Mouse (Mus musculus): ENCODE results near the gene Pepd. TPM values are rescaled to one million over a fixed set of nuclear protein-coding genes. Genes with fewer than 3 reads are reported as not detected.

Gene Pepd
- 10 to 100 TPM; 28.7 to 29.8 TPM for total RNA-seq (2021)
- long read RNA-seq, experiment 1, transcript Pepd-201 (15 exons, 1,881 nt) = major isoform, 60 of 67 reads
- long read RNA-seq, experiment 1, partial matches to known transcripts = 4 of 67 reads
- long read RNA-seq, experiment 1, other reads (novel, unspliced or antisense) = 2 of 67 reads
- long read RNA-seq, experiment 2, transcript Pepd-201 (15 exons, 1,881 nt) = major isoform, 65 of 72 reads
- long read RNA-seq, experiment 2, partial matches to known transcripts = 3 of 72 reads
- long read RNA-seq, experiment 2, other reads (novel, unspliced or antisense) = 3 of 72 reads

GRCm38 (mm10) chr7:34911919-34912897 is at the start of gene Pepd:
Gene Pepd, plus strand, starts transcription at chr7:34912379.
- DNase-seq = peak; percentile 89

- DNase-seq = no peak
Observed at GRCm38 (mm10) chr7:34867289-34867688, 44.9 kb upstream of the Pepd start.

GRCm38 (mm10) chr7:34869693-34870092 is 42.5 kb upstream of the Pepd start:
- DNase-seq = no peak

DNA sequence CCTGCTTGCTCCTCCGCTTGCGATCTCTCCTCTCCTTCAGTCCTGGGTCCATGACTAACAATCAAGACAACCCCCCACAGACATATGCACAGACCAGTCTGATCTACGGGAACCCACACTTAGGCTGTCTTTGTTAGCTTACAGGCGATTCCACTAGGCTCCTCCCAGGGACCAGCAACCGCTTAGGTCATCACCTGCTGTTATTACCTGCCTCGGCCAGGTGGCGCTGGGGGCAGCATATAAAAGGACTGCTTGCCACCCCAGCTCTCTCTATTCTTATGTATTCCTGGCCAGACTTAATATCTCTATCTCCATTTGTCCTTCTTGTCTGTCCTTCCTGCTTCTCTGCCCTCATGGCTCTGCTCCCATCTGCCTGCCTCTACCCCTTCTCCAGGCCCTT is 35.4 kb upstream of the Pepd start:
- DNase-seq = no peak

DNA sequence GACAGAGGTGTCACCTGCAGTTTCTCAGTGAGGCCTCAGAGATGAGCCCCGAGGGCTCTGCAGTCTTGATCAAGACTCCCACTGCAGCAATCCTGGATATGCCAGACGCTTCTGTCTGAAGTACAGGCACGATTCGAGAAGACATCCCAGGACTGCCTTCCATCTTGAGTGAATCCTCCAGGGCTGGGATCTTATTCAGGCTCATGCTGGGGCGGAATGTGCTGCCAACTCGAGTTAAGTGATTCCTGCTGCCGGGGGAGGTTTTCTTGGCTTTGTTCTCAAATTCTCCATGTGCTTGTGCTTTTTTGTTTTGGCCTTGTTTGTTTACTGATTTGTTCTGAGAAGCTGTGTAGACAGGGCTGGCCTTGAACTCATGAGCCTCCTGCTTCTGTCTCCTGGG is 34.4 kb upstream of the Pepd start:
- no peak for DNase-seq

- no peak for DNase-seq
Observed at GRCm38 (mm10) chr7:34888441-34888840, 23.7 kb upstream of the Pepd start.

- no peak for DNase-seq
Observed at GRCm38 (mm10) chr7:34888891-34889290, 23.3 kb upstream of the Pepd start.

DNA sequence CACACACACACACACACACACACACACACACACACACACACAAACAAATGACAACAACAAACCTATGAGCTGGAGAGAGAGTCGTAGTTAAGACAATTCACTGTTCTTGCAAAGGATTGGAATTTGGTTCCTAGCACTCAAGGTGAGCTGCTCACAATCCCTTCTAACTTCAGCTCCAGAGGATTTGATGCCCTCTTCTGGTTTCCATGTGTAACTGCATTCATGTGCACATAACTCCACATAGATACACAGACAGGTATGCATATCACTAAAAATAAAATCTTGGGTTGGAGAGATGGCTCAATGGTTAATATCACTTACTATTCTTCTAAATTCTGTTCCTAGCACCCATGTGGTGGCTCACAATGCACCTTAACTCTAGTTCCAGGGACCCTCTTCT is 19.3 kb upstream of the Pepd start:
- DNase-seq = no peak

DNA sequence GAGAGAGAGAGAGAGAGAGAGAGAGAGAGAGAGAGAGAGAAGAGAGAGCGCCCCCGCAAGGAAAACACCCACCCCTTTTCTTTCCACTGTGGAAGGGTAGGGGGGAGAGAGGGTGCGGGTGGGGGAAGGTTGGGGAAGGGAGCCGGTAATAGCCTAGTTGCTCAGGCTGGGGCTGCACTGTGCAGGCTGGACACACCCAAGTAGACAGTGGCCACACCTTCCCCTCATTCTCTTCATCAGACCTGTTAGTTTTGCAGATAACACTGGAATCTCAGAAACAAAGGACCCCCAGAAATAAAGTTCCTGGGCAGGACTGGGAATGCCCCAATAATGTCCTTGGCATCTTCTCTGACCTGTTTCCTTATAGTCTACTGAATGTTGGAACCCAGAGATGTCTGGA is 15.7 kb upstream of the Pepd start:
- no peak for DNase-seq

GRCm38 (mm10) chr7:34897058-34897457 is 15.1 kb upstream of the Pepd start:
- DNase-seq = no peak

DNA sequence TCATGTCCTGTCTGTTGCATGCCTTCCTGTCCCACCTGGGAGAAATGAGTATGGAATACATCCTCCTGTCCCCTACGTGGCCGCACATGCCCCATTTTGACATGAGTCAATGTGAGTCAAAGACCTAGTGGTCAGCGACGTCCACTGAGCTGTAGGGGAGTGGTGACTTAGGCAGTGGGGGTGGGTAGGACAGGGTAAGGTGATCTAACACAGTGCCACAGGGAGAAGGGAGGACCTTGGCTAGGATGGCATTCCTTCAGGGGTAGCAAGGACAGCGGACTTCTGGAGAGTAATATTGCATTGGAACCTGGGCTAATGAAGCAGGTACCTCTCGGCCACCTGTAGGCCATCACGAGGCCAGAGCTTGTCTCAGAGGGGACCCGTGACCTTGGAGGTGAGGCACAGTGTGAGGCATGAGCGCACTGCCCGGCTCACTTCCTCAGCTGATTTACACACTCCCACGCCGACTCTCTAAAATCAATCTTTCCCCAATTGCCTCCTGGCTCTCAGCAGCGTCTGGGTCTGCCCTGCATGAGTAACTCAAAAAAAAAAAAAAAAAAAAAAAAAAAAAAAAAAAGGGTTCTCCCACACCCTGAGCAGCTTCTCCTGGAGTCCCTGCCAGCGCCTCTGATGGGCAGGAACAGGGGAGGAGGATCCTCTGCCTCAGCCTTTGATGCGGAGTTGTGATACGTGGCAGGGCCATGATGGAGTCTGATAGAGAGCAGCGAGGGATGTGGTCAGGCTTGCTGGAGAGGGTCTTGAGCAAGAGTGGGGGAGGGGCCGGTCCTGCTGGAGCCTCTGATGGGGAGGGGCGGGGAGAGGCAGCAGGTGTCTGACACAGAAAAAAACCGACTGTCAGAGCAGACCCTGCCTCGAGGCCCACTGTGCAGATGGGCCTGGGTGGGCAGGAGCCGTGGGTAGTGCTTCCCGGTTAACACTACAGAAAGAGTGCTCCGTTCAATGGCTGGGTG is 1.8 kb upstream of the Pepd start:
- no peak for DNase-seq

DNA sequence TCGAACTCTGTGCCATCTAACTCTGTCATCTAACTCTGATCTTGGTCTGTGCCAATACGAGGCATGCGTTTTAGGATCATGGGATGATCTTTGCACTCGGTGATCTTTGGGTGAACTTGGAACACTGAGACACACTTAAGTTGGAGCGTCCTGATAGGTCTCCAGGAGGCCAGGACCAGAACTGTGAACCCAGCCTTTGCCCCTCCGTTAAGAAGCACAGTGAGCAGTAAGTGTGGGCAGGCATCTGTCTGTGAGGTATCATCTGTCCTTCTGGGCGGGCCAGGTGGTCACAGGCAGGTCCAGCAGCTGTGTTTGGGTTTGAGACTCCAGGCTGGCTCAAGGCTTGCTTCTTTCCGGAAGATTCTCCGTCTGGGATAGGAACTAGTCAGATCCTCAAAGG is 1.8 kb downstream of the Pepd start:
- DNase-seq = no peak

DNA sequence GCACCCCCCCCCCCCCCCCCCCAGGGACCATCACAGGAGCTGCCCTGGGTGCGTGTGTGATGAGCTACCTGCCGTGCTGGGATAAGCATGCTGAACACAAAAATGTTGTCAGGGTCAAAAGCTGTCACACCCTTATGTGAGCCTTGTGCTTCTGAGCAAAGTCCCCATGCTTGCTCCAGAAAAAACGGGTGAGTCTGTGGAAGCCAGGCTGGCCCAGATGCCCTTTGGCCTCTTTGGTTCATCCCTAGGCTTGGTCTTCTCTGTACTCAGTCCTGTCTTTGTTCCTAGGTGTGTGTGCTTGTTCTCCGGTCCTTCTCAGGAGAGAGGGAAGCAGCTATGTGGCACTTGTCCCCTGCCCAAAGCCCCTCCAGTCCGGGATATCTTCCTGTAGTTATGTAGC is 3.4 kb downstream of the Pepd start:
- DNase-seq = no peak

DNA sequence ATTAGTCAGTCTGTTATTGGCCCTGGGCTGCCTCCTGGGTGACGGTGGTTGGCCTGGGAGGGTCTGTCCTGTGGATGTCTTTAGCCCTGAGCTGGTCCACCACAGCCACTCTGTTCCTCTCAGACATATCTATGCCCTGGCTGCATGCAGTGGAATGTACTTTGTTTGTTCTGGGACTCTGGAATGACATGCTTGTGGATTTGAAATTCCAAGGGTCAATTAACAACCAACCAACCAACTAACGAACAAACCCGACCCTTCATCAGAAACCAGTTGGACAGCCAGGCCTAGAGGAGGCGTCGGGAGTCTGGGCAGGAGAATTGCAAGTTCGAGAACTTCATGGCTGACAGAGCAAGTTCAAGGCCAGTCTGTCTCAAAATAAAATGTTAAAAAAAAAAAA is 5.4 kb downstream of the Pepd start:
- DNase-seq = no peak

DNA sequence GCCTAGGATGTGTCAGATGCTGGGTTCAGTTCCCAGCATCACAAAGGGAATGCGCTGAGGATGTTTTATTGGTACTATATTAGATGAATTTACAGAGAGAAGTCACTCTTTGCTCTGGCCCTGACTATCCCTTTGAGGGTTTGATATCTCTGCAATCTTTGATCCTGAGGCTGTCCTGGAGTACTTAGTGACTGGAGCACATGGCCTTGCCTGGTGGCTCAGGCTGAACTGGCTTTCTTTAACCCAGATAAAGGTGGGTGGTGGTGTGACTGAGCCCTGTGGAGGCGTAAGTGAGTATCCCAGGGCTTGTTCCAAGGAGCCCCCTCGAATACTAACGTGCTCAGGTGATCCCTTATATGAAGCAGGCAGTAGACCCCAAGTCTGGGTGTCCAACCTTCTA is 5.8 kb downstream of the Pepd start:
- no peak for DNase-seq

DNA sequence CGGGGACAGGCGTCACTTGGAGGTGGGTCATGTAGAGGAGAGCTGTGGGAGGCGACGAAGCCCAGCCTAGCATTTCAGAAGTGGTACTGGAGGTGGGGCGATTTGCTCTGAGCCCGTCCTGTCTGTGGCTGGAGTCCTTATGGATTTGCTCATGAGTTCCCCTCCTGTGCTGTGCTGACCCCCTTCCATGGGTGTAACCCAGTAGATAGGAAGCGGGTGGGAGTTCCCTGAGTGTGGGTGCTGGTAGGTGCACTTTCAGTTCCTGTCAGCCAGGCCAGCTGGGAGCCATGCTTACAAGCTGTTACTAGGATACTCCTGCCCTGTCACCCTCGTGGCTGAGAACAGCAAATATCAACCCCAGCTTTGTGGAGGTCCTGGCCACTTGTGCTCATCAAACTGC is 6.2 kb downstream of the Pepd start:
- DNase-seq = no peak

DNA sequence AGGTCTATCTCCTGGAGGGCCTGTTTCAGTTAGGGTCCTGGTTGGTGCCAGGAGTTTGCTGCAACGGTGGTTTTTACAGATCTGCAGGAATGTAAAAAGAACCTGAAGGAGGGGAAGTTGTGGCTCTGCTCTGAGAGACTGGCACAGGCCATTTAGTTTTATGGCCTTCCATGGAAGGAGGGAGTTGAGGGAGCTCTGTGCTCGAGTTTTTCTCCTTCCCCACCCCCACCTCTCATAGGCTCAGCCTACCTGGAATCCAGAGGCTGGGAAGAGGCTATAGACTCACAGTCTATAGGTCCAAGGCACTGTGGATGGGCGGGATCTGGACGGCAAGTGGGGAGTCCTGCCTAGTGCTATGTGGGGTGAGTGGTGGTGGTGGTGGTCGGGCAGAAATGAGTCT is 6.9 kb downstream of the Pepd start:
- DNase-seq = no peak

DNA sequence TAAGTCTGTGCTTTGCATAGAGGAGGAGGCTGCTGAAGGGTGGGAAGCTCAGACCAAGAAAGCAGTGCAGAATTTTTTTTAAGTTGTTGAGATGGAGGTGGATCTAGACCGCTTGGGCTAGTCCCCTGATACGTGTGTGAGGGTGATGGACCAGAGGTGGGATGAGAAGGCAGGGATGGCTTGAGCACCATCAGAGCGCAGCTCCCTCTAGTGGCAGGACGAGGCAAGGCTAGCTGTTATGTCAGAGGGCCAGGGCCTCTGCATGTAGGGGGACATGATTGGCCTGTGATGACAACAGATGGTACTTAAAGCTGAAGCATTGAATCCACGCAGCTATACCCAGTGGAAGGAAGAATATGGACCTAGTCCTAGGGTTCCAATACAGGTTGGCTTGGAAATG is 7.6 kb downstream of the Pepd start:
- peak; percentile 38 for DNase-seq

DNA sequence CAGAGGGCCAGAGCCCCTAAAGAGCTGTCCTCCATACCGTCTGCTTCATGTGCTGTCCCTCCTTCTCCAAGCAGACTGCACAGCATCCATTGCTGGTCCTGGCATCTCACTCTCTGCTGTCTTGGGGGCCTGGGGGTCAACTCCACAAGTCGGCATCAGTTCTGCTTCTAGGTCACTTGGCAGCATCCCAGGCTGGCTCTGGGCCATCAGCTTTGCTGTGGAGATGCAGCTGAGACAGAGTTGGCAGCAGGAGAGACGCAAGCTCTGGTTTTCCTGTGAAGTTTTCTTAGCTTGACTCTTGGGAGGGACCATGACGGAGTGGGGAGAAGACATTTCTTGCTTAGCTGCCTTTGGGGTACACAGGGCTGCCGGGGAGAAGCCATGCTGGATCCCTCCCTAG is 13.0 kb downstream of the Pepd start:
- peak; percentile 59 for DNase-seq

DNA sequence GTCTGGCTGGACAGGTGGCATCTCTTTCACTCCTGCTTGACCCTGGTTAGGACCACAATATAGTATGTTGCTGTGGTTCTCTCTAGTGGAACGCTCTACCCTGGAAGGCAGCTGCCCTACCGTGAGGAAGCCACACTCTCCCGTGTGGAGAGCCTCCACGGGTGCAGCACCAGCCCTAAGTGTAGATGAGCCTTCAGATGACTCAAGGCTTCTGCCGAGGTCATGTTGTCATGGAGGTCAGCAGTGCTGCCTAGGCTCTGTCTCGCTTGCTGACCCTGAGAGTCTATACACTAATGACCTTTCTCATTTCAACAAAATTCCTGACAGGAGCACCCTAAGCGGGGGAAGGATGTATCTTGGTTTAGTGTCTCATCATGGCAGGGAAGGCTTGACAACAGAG is 13.8 kb downstream of the Pepd start:
- no peak for DNase-seq

DNA sequence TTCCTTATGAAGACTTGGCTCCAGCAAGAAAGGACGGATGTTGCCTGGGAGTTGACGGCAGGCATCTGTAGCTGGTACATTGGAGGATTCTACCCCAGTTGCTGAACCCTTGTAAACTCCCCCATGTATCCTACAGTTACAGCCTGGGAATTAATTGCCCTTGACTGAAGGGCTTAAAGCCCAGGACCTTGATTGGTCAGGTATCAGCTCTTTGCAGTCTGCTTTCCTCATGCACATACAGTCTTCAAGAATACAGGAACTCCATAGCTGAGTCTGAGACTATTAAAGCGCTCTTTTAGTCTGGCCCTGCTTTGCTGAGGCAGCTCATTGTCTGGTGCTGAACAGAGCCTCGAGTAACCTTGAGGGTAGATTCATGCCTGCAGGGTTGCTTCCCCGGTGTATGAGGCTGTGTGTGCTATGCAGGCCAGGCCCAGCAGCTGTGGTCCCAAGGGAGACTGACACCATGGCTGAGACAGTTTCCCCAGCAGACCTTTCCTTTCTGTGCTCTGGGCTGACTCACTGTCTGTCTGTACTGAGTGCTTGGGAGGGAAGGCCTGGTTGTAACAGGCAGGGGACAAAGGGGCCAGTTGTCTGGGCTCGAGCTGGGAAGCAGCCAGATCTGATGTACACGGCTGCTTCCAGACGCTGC is 17.6 kb downstream of the Pepd start:
- DNase-seq = no peak

GRCm38 (mm10) chr7:34930263-34930757 is 18.1 kb downstream of the Pepd start:
- DNase-seq = no peak
